Mouse (Mus musculus) cerebellum, adult 2 months (tissue): ENCODE measurements around the gene Gm14226. TPM values are rescaled to one million over a fixed set of nuclear protein-coding genes. Genes with fewer than 3 reads are reported as not detected.
A peak's percentile ranks its signal among the peaks of the same experiment; 100 is the strongest.

Experiments used
- DNase-seq, 2 experiments: peaks; one replicate each; pipeline ENCODE4 v3.0.0; 2021
- H3K27ac ChIP-seq: fragments of 200-500 bp; 2 replicates; pipeline ENCODE4 v1.5.1; 2012; ENCODE audit warnings: low read length, control low read depth, inconsistent platforms; ENCODE audit not compliant: insufficient read depth
- H3K27me3 ChIP-seq: fragments of 200-500 bp; 2 replicates; pipeline ENCODE4 v1.6.1; 2012; ENCODE audit warnings: inconsistent platforms, mild to moderate bottlenecking, low read length, moderate library complexity; ENCODE audit not compliant: control insufficient read depth, insufficient read depth
- H3K4me1 ChIP-seq: fragments of 200-500 bp; 2 replicates; pipeline ENCODE4 v1.6.1; 2011; ENCODE audit warnings: low read length; ENCODE audit not compliant: control insufficient read depth, insufficient read depth
- H3K4me3 ChIP-seq: fragments of 200-500 bp; replicated peaks from 2 replicates; pipeline ENCODE3; 2011; ENCODE audit warnings: mild to moderate bottlenecking, low read depth, low read length, control low read depth; ENCODE audit not compliant: insufficient read depth
- CTCF ChIP-seq: fragments of 200-500 bp; IDR thresholded peaks from 2 replicates; pipeline ENCODE4 v1.5.1; 2011; ENCODE audit warnings: low read depth, mild to moderate bottlenecking, control low read depth, low read length, moderate library complexity, borderline replicate concordance; ENCODE audit not compliant: insufficient read depth
- POLR2A ChIP-seq: fragments of 200-500 bp; IDR thresholded peaks from 2 replicates; pipeline ENCODE4 v1.6.1; 2011; ENCODE audit warnings: low read length, control low read depth, borderline replicate concordance; ENCODE audit not compliant: insufficient read depth
- WGBS: fragments of 180-500 bp; shearing (Covaris S2); methylation state at CpG from one replicate; pipeline ENCODE4 v1.1.7; 2018; 5-methylcytosine and 5-hydroxymethylcytosine counted together
- polyA plus RNA-seq: library from polyadenylated mRNA; depleted of rRNA; stranded (reverse); fragments of >200 nt; gene quantifications from 2 replicates; pipeline ENCODE4 v1.2.3, GENCODE M21; 2012; rRNA removed

Gm14226 gene
- polyA plus RNA-seq, 1 experiment: not detected

GRCm38 (mm10) chr2:155073347-155073746 lies 55.3 kb downstream of the Gm14226 start:
- no peak for TF ChIP-seq POLR2A
- TF ChIP-seq CTCF: no peak
- Histone ChIP-seq H3K27me3 (no peaks in the 10 kb centered on the region), H3K4me3 (peak overlapping the region; percentile 83), H3K4me1 (peaks cover 4% of the 10 kb centered on the region; the same call in 1 of the 2 replicates), H3K27ac (no peak overlapping the region)
- no peak for DNase-seq
- 16% methylated on average over 3 of the region's 3 CpGs for WGBS

- TF ChIP-seq POLR2A: peak; percentile 91; the same call in 1 of the 2 replicates
- TF ChIP-seq CTCF: no peak
- Histone ChIP-seq H3K27ac (peak within 1 kb of the TSS; percentile 66), H3K4me3 (peak within 1 kb of the TSS; percentile 83), H3K27me3 (no peaks in the 10 kb centered on the region), H3K4me1 (peaks cover 4% of the 10 kb centered on the region; the same call in 1 of the 2 replicates)
- 1% methylated on average over 56 of the region's 56 CpGs for WGBS
- peak; percentile 94 for DNase-seq
Observed at GRCm38 (mm10) chr2:155073978-155074765, 56.1 kb downstream of the Gm14226 start, which contains the start of gene Ahcy. Gene Ahcy, minus strand, starts transcription at chr2:155074497.

- WGBS: 18% methylated on average over 12 of the region's 12 CpGs
- peak in 1 of 2 experiments; percentile 48 for DNase-seq
- peaks cover 4% of the 10 kb centered on the region; the same call in 1 of the 2 replicates for H3K4me1 ChIP-seq
- H3K27ac ChIP-seq: peak overlapping the region; percentile 66
- TF ChIP-seq POLR2A: no peak
- H3K27me3 ChIP-seq: no peaks in the 10 kb centered on the region
- H3K4me3 ChIP-seq: peak overlapping the region; percentile 83
Observed at GRCm38 (mm10) chr2:155074766-155075330, 56.8 kb downstream of the Gm14226 start.

GRCm38 (mm10) chr2:155075649-155076048 lies 57.6 kb downstream of the Gm14226 start:
- TF ChIP-seq CTCF (no peak), POLR2A (no peak)
- no peak for DNase-seq
- WGBS: 89% methylated on average over 6 of the region's 6 CpGs
- Histone ChIP-seq H3K4me1 (peaks cover 4% of the 10 kb centered on the region; the same call in 1 of the 2 replicates), H3K4me3 (no peak overlapping the region), H3K27me3 (no peaks in the 10 kb centered on the region), H3K27ac (no peak overlapping the region)

Other genes with a start within 250 kb of the Gm14226 start
- not detected in 2 replicates for gene Gm14214, start 248.2 kb upstream of the Gm14226 start, polyA plus RNA-seq
- gene Raly, start 227.2 kb upstream of the Gm14226 start, polyA plus RNA-seq: 198 and 208 TPM in 2 replicates
- 0.28 TPM in 1 of 2 replicates, not detected in the other for gene a, start 226.9 kb upstream of the Gm14226 start, polyA plus RNA-seq
- 46.1 and 50.2 TPM in 2 replicates for gene Eif2s2, start 125.3 kb upstream of the Gm14226 start, polyA plus RNA-seq
- gene Ahcy, start 56.2 kb downstream of the Gm14226 start, polyA plus RNA-seq: 40.4 and 41.1 TPM in 2 replicates
- gene Itch, start 115.2 kb downstream of the Gm14226 start, polyA plus RNA-seq: 28.9 and 30.6 TPM in 2 replicates
- gene Dynlrb1, start 218.3 kb downstream of the Gm14226 start, polyA plus RNA-seq: 775 and 836 TPM in 2 replicates